Comparison of ENCODE assay signal across 7 mouse cellular contexts in genomic region chr3:19894258-19894629, GRCm38 (mm10).
DNase-seq lines count a peak whose midpoint lies in the region; ATAC-seq and TF ChIP-seq lines count a peak whose summit lies in the region.

No protein-coding gene starts in this region.

- no peak; the same call in 1 of the 2 replicates for ATAC-seq in lung, embryonic 15.5 days (ENCODE audit: borderline replicate concordance, extremely low read depth, low FRiP score, low TSS enrichment)
- no peak for ATAC-seq in limb, embryonic 12.5 days (ENCODE audit: insufficient number of reproducible peaks, insufficient read depth, low FRiP score, low TSS enrichment, low read depth)

- WGBS in lung, embryonic 15.5 days = 4% methylated on average over 10 of the region's 10 CpGs
- WGBS in limb, embryonic 12.5 days = 6% methylated on average over 10 of the region's 10 CpGs
- WGBS in small intestine, adult 2 months = 4% methylated on average over 10 of the region's 10 CpGs

- peaks cover 7% of the 10 kb centered on the region; the same call in 1 of the 2 replicates for H3K36me3 ChIP-seq in lung, embryonic 15.5 days
- H3K36me3 ChIP-seq in limb, embryonic 12.5 days = peaks cover 17% of the 10 kb centered on the region; the same call in 1 of the 2 replicates
- H3K36me3 ChIP-seq in small intestine, adult 2 months (ENCODE audit: control insufficient read depth, insufficient read depth, low read length) = no peaks in the 10 kb centered on the region

- no peaks in the 10 kb centered on the region for H3K27me3 ChIP-seq in lung, embryonic 15.5 days
- H3K27me3 ChIP-seq in limb, embryonic 12.5 days = no peaks in the 10 kb centered on the region
- H3K27me3 ChIP-seq in small intestine, adult 2 months (ENCODE audit: control insufficient read depth, insufficient read depth, low read length) = no peaks in the 10 kb centered on the region

- no peak for TF ChIP-seq POLR2A in embryonic fibroblast, embryonic 13.5 days (IDR thresholded peaks at IDR 0.05; ENCODE audit: low read depth, low read length)
- no peak for TF ChIP-seq POLR2A in small intestine, adult 2 months (IDR thresholded peaks at IDR 0.05; ENCODE audit: low read depth, low read length)

- no peak for TF ChIP-seq CTCF in embryonic fibroblast, embryonic 13.5 days (IDR thresholded peaks at IDR 0.05; ENCODE audit: borderline replicate concordance, insufficient read depth, low read length)
- no peak for TF ChIP-seq CTCF in small intestine, adult 2 months (IDR thresholded peaks at IDR 0.05; ENCODE audit: extremely low read depth, insufficient read length, insufficient replicate concordance, low read depth, low read length)

- H3K9me3 ChIP-seq in lung, embryonic 15.5 days = no peaks in the 10 kb centered on the region
- H3K9me3 ChIP-seq in limb, embryonic 12.5 days = peaks cover 5% of the 10 kb centered on the region; the same call in 1 of the 2 replicates

- no peak for DNase-seq in lung, postnatal 10 days
- no peak for DNase-seq in left cerebral cortex, adult 9 months (ENCODE audit: low spot score in 2 of 2)
- DNase-seq in urinary bladder, postnatal 25 days (ENCODE audit: low spot score) = no peak

- H3K4me3 ChIP-seq in lung, embryonic 15.5 days = peak overlapping the region; percentile 64
- H3K4me3 ChIP-seq in embryonic fibroblast, embryonic 13.5 days (ENCODE audit: insufficient read depth, low read length) = peak overlapping the region; percentile 40
- peak overlapping the region; percentile 88 for H3K4me3 ChIP-seq in limb, embryonic 12.5 days (replicated peaks)
- peak overlapping the region; percentile 94 for H3K4me3 ChIP-seq in small intestine, adult 2 months (ENCODE audit: low read depth, low read length)

- peaks cover 19% of the 10 kb centered on the region for H3K4me1 ChIP-seq in lung, embryonic 15.5 days
- no peaks in the 10 kb centered on the region for H3K4me1 ChIP-seq in embryonic fibroblast, embryonic 13.5 days (ENCODE audit: control insufficient read depth, insufficient read depth, low read length)
- H3K4me1 ChIP-seq in limb, embryonic 12.5 days (replicated peaks) = peaks cover 12% of the 10 kb centered on the region
- peaks cover 2% of the 10 kb centered on the region; the same call in 1 of the 2 replicates for H3K4me1 ChIP-seq in small intestine, adult 2 months (ENCODE audit: control insufficient read depth, insufficient read depth, insufficient read length, low read length)

- peak overlapping the region; percentile 71 for H3K4me2 ChIP-seq in lung, embryonic 15.5 days
- peak overlapping the region; percentile 59 for H3K4me2 ChIP-seq in limb, embryonic 12.5 days

- H3K9ac ChIP-seq in lung, embryonic 15.5 days = peak overlapping the region; percentile 56
- H3K9ac ChIP-seq in limb, embryonic 12.5 days (replicated peaks) = peak overlapping the region; percentile 66

- H3K27ac ChIP-seq in lung, embryonic 15.5 days = no peak overlapping the region
- H3K27ac ChIP-seq in embryonic fibroblast, embryonic 13.5 days (ENCODE audit: insufficient read depth, low read length) = no peak overlapping the region
- H3K27ac ChIP-seq in limb, embryonic 12.5 days = no peak overlapping the region
- no peak overlapping the region for H3K27ac ChIP-seq in small intestine, adult 2 months (ENCODE audit: insufficient read depth, low read depth, low read length)

Comparison
In these comparisons a context has a peak if more than half of its experiments do, and no peak if none do; other contexts are left out.
1. H3K4me3 ChIP-seq: peak in every context shown above with its lines; median percentile 94 in small intestine, adult 2 months; 88 in limb, embryonic 12.5 days; 64 in lung, embryonic 15.5 days; 40 in embryonic fibroblast, embryonic 13.5 days.